Mouse (Mus musculus): ENCODE results near the gene Olfr1253.

Olfr1253 gene
- long read RNA-seq, experiment 1 = 0 reads
- long read RNA-seq, experiment 2 = 0 reads

- intact Hi-C loops (cut with DNase I) = no loop called here
Measured at GRCm38 (mm10) chr2:89756990-89757389, at the start of gene Olfr1253. Olfr1253 (minus strand) TSS chr2:89757090.

GRCm38 (mm10) chr2:89799583-89799982 lies 42.7 kb upstream of the Olfr1253 start:
- intact Hi-C loops (cut with DNase I) = no loop called here

- intact Hi-C loops (cut with DNase I) = no loop called here
Measured at GRCm38 (mm10) chr2:89793519-89793918, 36.6 kb upstream of the Olfr1253 start, which contains the start of gene Olfr1254. Olfr1254 (minus strand) TSS chr2:89793619.

GRCm38 (mm10) chr2:89724912-89725311 lies 32.0 kb downstream of the Olfr1253 start, which contains the start of gene Olfr1252:
Olfr1252 (minus strand) TSS chr2:89725012.
- intact Hi-C loops (cut with DNase I) = no loop called here
